Mouse (Mus musculus) stomach, embryonic 16.5 days (tissue): Measurements from ENCODE around the gene Pnmal2. TPM values are rescaled to one million over a fixed set of nuclear protein-coding genes. Genes with fewer than 3 reads are reported as not detected.

ENCODE experiments used
- ATAC-seq: fragments of 200-750 bp; cut with Nextera tagmentation; 2 replicates; pipeline ENCODE4 v1.8.0; 2017; ENCODE audit warnings: moderate number of reproducible peaks, moderate TSS enrichment; ENCODE audit not compliant: insufficient read depth, low FRiP score
- H3K27ac ChIP-seq: fragments of 300-500 bp; sonication (generic); 2 replicates; pipeline ENCODE4 v1.5.1; 2014; ENCODE audit warnings: low read length
- H3K27me3 ChIP-seq: fragments of 300-500 bp; sonication (generic); 2 replicates; pipeline ENCODE4 v1.6.1; 2014; ENCODE audit warnings: low read length, control low read depth, mixed read lengths; ENCODE audit not compliant: control insufficient read depth, insufficient read depth
- H3K36me3 ChIP-seq: fragments of 300-500 bp; sonication (generic); 2 replicates; pipeline ENCODE4 v1.6.1; 2014; ENCODE audit warnings: low read length; ENCODE audit not compliant: control insufficient read depth, insufficient read depth
- H3K4me1 ChIP-seq: fragments of 300-500 bp; sonication (generic); 2 replicates; pipeline ENCODE4 v1.6.1; 2014; ENCODE audit warnings: low read length, control low read depth, mixed read lengths; ENCODE audit not compliant: control insufficient read depth, insufficient read depth
- H3K4me2 ChIP-seq: fragments of 300-500 bp; sonication (generic); 2 replicates; pipeline ENCODE4 v1.6.1; 2014; ENCODE audit warnings: low read depth, low read length, mixed read lengths
- H3K4me3 ChIP-seq: fragments of 300-500 bp; sonication (generic); replicated peaks from 2 replicates; pipeline ENCODE4 v1.5.1; 2014; ENCODE audit warnings: mild to moderate bottlenecking, low read length
- H3K9ac ChIP-seq: fragments of 300-500 bp; sonication (generic); 2 replicates; pipeline ENCODE4 v1.6.1; 2014; ENCODE audit warnings: low read length
- H3K9me3 ChIP-seq: fragments of 300-500 bp; sonication (generic); replicated peaks from 2 replicates; pipeline ENCODE4 v1.6.1; 2016; ENCODE audit warnings: low read length, control low read depth; ENCODE audit not compliant: control insufficient read depth
- WGBS: fragments of 180-500 bp; shearing (Covaris S2); extraction: QIAGEN DNeasy Blood & Tissue Kit; methylation state at CpG from one replicate; pipeline ENCODE4 v1.1.7; 2014; 5-methylcytosine and 5-hydroxymethylcytosine counted together
- polyA plus RNA-seq: library from polyadenylated mRNA; unstranded; fragments of >200 nt; fragmentation: Nextera tagmentation; extraction: Ambion mirVana; gene quantifications from 2 replicates; pipeline ENCODE4 v1.2.1, GENCODE M21; 2015

Gene Pnmal2
- polyA plus RNA-seq, 1 experiment from 2014 or later: 10.2 TPM

DNA sequence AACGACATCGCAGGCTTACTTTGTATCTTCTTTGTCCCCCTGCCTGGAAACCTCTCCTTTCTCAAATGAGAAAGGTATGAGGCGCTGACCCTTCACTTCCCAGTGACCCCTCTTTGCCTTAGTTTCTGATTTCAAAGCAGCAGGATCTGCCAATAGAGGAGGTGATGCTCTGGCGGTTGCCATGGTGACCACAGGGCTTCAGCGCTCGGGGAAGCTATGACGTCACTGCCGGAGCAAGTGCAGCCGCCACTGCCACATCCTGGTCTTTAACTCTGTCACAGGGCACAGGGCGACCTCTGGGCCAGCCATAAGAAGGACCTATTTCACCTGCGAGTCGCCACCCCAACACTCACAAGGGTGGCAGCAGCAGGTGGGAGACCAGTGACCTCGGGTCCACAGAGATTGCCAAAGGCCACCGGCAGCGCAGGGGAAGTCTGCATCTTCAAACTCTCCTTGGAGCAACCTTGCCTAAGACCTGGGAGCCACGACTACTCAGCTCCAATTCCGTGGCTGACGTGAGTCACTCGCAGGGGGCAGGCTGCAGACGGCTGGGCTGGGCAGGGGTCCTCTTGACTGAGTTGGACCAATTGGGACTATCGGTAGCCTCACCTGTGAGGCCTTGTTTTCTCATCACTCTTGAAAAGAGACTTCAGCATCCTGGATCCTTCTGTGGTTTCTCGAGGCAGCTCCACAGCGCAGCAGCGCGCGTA is 38.5 kb downstream of the Pnmal2 start, which contains the start of gene Gm42372:
Gene Gm42372 (plus strand): TSS at position 228 of the 710 bp plus-strand sequence.
- H3K27ac ChIP-seq: no peak within 1 kb of the TSS
- H3K4me1 ChIP-seq: peaks cover 9% of the 10 kb centered on the region; the same call in 1 of the 2 replicates
- no peaks in the 10 kb centered on the region for H3K27me3 ChIP-seq
- H3K9me3 ChIP-seq: no peaks in the 10 kb centered on the region
- H3K4me3 ChIP-seq: no peak within 1 kb of the TSS
- no peak for ATAC-seq
- H3K4me2 ChIP-seq: no peak within 1 kb of the TSS
- no peak within 1 kb of the TSS for H3K9ac ChIP-seq
- H3K36me3 ChIP-seq: no peaks in the 10 kb centered on the region
- WGBS: 31% methylated on average over 26 of the region's 26 CpGs

DNA sequence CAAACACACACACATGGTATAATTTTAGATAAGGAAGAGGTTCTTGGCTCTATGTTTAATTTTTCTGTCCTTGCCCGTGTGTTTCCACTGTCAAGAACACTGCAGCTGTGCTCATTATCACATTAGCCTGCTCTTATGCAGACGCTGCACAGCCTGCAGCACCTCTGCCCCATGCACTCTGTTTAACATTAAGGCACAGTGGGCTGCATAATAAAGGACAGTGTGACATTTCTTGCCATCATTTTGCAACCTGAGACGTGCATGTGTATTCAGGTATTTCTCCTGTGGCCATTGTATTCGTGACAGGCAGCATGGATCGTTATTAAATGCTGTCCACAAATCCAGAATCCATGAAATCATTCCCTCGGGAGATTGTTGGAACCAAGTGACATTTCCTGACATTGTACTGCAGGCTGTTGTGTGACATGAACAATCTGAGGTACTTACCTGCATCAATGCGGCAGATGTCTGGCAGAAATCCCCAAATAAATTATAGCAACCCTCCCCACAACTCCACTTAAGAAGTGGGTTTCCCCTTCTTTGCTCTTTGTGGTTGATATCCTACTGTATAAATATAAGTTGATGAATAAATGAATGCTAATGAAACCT is 43.2 kb downstream of the Pnmal2 start:
- Histone ChIP-seq H3K27ac (peak overlapping the region; percentile 22; the same call in 1 of the 2 replicates), H3K36me3 (no peaks in the 10 kb centered on the region), H3K9ac (0 out of 2 replicates have a peak overlapping the region, but pooled peaks have one; percentile 15), H3K27me3 (no peaks in the 10 kb centered on the region), H3K4me2 (no peak overlapping the region), H3K9me3 (no peaks in the 10 kb centered on the region), H3K4me1 (peaks cover 39% of the 10 kb centered on the region), H3K4me3 (no peak overlapping the region)
- WGBS: 32% methylated on average over 7 of the region's 7 CpGs
- ATAC-seq: no peak

DNA sequence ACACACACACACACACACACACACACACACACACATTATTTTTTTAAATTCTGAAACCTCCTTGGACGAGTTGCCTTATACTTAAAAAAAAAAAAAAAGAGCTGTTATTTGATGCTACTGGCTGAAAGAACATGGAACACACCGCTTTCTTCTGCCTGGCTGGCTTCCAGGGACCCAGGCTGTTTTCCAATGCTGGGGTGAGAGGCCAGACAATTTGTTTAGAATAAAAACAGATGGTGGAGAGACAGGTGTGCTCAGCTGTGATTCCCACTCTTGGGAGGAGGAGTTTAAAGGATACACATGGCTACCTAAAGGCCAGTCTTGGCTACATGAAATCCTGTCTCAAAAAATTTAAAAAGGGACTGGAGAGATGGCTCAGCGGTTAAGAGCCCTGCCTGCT is 43.9 kb downstream of the Pnmal2 start:
- ATAC-seq: no peak; the same call in 1 of the 2 replicates
- 25% methylated on average over 3 of the region's 3 CpGs for WGBS
- peaks cover 42% of the 10 kb centered on the region for H3K4me1 ChIP-seq

DNA sequence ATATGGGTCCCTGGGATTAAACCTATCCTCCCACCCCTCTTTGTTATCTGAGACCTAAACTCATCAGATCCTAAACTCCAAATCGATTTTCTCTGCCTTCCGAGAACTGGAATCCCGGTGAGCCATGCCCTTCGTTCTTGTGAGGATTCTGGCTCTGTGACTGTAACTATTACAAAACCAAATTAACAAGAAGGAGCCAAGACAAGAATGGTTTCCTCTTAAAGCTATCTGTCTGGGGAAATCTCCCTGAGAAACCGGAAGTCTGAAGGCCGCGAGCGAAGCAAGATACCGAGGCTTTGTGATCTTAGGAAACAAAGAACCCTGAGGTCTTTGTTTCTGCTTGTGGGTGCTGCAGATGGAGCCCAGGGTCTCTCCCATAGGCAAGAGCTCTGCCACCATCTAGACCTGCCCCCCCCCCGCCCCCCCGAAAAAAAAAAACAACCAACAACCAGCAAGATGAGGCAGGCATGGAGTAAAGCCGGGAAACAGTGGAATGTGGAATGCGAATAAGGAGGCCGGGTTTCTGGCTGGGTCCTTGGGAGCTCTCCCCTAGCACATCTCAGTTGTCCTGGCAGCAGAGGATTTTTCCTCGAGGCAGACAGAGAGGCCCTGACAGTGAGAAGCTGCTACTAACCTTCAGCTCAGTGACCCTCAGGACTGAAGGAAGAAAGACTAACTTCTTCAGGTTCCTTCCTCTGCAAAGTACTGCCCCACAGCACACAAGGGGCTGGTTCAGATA is 45.7 kb downstream of the Pnmal2 start:
- H3K27me3 ChIP-seq: no peaks in the 10 kb centered on the region
- H3K4me2 ChIP-seq: peak overlapping the region; percentile 9; the same call in 1 of the 2 replicates
- H3K4me3 ChIP-seq: no peak overlapping the region
- peak overlapping the region; percentile 95 for H3K27ac ChIP-seq
- WGBS: 24% methylated on average over 15 of the region's 15 CpGs
- H3K4me1 ChIP-seq: peaks cover 48% of the 10 kb centered on the region
- H3K36me3 ChIP-seq: no peaks in the 10 kb centered on the region
- H3K9ac ChIP-seq: peak overlapping the region; percentile 3
- H3K9me3 ChIP-seq: no peaks in the 10 kb centered on the region
- ATAC-seq: no peak

More for the DNA sequence above, 43.9 kb downstream of the Pnmal2 start:
- H3K9me3 ChIP-seq: no peaks in the 10 kb centered on the region
- no peak overlapping the region for H3K4me2 ChIP-seq
- no peaks in the 10 kb centered on the region for H3K27me3 ChIP-seq
- H3K27ac ChIP-seq: no peak overlapping the region; the same call in 1 of the 2 replicates
- no peak overlapping the region for H3K4me3 ChIP-seq
- H3K9ac ChIP-seq: no peak overlapping the region
- H3K36me3 ChIP-seq: no peaks in the 10 kb centered on the region

DNA sequence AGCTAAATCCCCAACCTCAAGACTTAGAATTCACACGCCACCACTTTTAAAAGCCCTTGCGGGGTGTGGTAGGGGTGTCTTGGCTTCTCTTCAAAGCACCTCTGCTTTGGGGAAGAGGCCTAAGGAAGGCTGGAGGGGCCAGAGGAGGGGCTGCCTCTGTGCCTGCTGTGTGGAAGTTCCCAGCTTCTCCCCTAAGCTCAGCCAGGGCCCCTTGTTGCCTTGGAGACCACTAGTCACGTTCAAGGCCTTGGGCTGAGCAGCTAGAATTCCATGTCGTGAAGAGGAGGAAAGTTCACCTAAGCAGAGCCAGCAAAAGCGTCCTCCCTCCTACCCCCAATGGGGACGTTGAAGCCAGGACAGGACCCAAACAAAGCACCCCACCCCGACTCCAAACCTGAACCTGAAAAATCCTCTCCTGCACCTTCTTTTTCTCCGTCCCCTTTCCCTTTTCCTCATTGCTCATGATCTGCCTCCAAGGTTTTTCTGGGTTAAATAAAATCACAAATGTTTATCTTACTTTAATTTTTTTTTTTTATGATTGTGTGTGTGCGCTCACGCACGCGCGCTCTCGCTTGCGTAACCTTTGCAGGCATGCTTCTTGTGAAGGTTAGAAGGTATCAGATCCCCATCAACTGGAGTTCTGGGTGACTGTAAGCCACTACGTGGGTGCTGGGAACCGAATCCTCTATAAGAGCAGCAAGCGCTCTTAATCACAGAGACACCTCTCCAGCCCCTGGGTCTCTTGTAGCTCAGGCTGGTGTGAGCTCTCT is 47.4 kb downstream of the Pnmal2 start:
- Histone ChIP-seq H3K9me3 (no peaks in the 10 kb centered on the region), H3K4me1 (peaks cover 64% of the 10 kb centered on the region), H3K36me3 (no peaks in the 10 kb centered on the region), H3K9ac (peak overlapping the region; percentile 55), H3K27me3 (no peaks in the 10 kb centered on the region), H3K4me2 (peak overlapping the region; percentile 42), H3K27ac (peak overlapping the region; percentile 95), H3K4me3 (peak overlapping the region; percentile 4; the same call in 1 of the 2 replicates)
- peak; percentile 73 for ATAC-seq
- WGBS: 28% methylated on average over 18 of the region's 18 CpGs

DNA sequence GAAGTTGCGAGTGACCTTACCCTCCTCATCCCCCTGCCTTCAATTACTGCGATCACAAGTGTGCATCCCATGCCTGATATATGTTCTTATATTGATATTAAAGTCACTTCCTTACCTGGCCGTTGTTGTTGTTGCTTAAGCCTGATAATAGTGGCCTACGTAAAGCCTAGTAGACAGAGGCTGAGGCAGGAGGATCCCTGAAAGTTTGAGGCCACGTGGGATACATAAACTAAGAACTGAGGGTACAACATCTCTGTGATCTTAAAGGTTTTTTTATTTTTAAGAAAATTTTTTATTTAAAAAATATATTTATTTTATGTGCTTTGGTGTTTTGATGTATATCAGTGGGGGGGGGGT is 47.9 kb downstream of the Pnmal2 start, which contains the start of gene Ccdc8:
Gene Ccdc8 (plus strand): TSS at position 258 of the 357 bp plus-strand sequence.
- Histone ChIP-seq H3K4me3 (peak within 1 kb of the TSS; percentile 61), H3K9ac (peak within 1 kb of the TSS; percentile 55), H3K27me3 (no peaks in the 10 kb centered on the region), H3K4me2 (peak within 1 kb of the TSS; percentile 81), H3K36me3 (0 out of 2 replicates have a peak, but pooled peaks cover under 1% of the 10 kb centered on the region), H3K4me1 (peaks cover 66% of the 10 kb centered on the region), H3K9me3 (no peaks in the 10 kb centered on the region), H3K27ac (peak within 1 kb of the TSS; percentile 95)
- WGBS: 92% methylated on average over 5 of the region's 5 CpGs
- no peak for ATAC-seq

DNA sequence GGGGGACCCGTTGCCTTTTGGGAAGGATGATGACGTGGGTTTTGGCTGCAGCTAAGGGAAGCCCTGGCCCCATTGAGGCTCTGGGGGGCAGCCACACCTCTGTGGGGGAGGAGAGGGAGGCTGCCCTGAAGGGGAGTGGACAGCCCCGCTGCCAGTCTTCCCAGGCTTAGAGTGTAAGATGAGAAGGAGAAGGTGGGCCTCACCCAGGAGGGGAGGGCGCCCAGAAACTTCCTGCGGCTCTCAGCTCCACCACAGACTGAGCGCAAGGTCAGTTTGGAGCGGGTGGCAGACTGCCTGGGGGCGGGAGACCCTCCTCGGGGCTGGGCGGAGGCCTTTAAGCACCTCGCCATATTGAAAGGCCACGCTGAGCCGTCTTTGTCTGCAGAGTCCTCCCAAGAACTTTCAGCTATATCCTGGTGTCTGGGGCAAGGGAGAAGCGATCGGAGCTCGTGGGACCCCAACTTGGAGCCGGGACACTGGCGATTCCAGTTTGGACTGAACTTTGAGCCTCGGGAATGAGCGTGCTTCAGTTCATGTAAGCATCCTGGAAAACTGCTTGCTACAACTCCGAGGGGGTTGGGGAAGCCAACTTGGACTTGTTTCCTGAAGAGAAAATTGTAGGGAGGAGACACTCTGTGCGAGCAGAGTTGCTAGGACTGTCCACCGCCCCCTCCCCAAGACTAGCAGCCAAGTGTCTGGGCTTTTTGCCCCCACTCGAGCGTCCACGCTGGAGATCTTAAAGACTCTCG is 49.3 kb downstream of the Pnmal2 start:
- Histone ChIP-seq H3K27ac (peak overlapping the region; percentile 89), H3K9ac (peak overlapping the region; percentile 84), H3K4me3 (peak overlapping the region; percentile 61), H3K9me3 (no peaks in the 10 kb centered on the region), H3K4me1 (peaks cover 65% of the 10 kb centered on the region), H3K4me2 (peak overlapping the region; percentile 81), H3K36me3 (0 out of 2 replicates have a peak, but pooled peaks cover 7% of the 10 kb centered on the region), H3K27me3 (no peaks in the 10 kb centered on the region)
- peak; percentile 94 for ATAC-seq
- WGBS: 2% methylated on average over 27 of the region's 27 CpGs

DNA sequence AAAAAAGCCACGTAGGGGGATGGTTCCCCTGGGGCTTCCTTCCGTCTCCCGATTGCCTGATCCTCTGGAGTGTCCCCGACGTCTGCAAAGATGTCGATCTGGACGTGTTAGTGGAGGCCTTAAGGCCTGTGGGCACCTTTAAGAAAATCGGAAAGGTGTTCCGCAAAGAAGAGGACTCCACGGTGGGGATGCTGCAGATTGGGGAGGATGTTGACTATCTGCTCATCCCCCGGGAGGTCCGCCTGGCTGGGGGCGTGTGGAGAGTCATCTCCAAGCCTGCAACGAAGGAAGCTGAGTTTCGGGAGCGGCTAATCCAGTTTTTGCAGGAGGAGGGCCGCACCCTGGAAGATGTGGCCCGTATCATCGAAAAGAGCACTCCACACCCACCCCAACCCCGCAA is 49.9 kb downstream of the Pnmal2 start:
- Histone ChIP-seq H3K36me3 (0 out of 2 replicates have a peak, but pooled peaks cover 7% of the 10 kb centered on the region), H3K9me3 (no peaks in the 10 kb centered on the region), H3K27ac (peak overlapping the region; percentile 89), H3K4me2 (peak overlapping the region; percentile 81), H3K9ac (peak overlapping the region; percentile 84), H3K27me3 (no peaks in the 10 kb centered on the region), H3K4me3 (peak overlapping the region; percentile 61), H3K4me1 (peaks cover 65% of the 10 kb centered on the region)
- 3% methylated on average over 20 of the region's 20 CpGs for WGBS
- ATAC-seq: no peak
